Mouse (Mus musculus): ENCODE results near the gene Fam189a1. TPM values are rescaled to one million over a fixed set of nuclear protein-coding genes. Genes with fewer than 3 reads are reported as not detected.

Fam189a1 gene
- total and polyA plus RNA-seq, 3 experiments = 0.10 TPM; not detected in 2

- TF ChIP-seq BHLHE40 (IDR thresholded peaks at IDR 0.05; ENCODE audit: low read depth, low read length) = no peak
- TF ChIP-seq JUN (IDR thresholded peaks at IDR 0.05; ENCODE audit: insufficient read depth, low read depth, low read length) = no peak
- no peak for TF ChIP-seq MEF2A (IDR thresholded peaks at IDR 0.05; ENCODE audit: borderline replicate concordance, low read depth, low read length)
- no peak for TF ChIP-seq TBP (conservative IDR thresholded peaks at IDR 0.05; ENCODE audit: low read depth, low read length)
- no peak for TF ChIP-seq PAX5 (IDR thresholded peaks at IDR 0.05; ENCODE audit: low read length)
- no peak for TF ChIP-seq UBTF (IDR thresholded peaks at IDR 0.05; ENCODE audit: low read depth, low read length)
- no peak for TF ChIP-seq RCOR1 (conservative IDR thresholded peaks at IDR 0.05; ENCODE audit: low read depth, low read length)
- TF ChIP-seq IRF4 (IDR thresholded peaks at IDR 0.05; ENCODE audit: low read depth, low read length) = no peak
- TF ChIP-seq MAX (IDR thresholded peaks at IDR 0.05; ENCODE audit: low read length) = no peak
- no peak for TF ChIP-seq HCFC1 (IDR thresholded peaks at IDR 0.05; ENCODE audit: low read depth, low read length)
- no peak for TF ChIP-seq POLR2A (IDR thresholded peaks at IDR 0.05; ENCODE audit: low read depth, low read length)
- no peak for TF ChIP-seq SIN3A (IDR thresholded peaks at IDR 0.05; ENCODE audit: low read length)
- no peak for TF ChIP-seq RAD21 (IDR thresholded peaks at IDR 0.05; ENCODE audit: low read depth, low read length)
- TF ChIP-seq JUND (conservative IDR thresholded peaks at IDR 0.05; ENCODE audit: low read depth, low read length) = no peak
- TF ChIP-seq GABPA (IDR thresholded peaks at IDR 0.05; ENCODE audit: insufficient replicate concordance, low read depth, low read length) = no peak
- no peak for TF ChIP-seq USF1 (IDR thresholded peaks at IDR 0.05; ENCODE audit: low read depth, low read length)
- TF ChIP-seq NRF1 (IDR thresholded peaks at IDR 0.05; ENCODE audit: low read depth, low read length) = no peak
- TF ChIP-seq POLR2AphosphoS2 (IDR thresholded peaks at IDR 0.05; ENCODE audit: low read depth, low read length) = no peak
- Histone ChIP-seq H3K4me3 (replicated peaks in 1 of 3; ENCODE audit: low read depth in 2 of 3, low read length in 2 of 3, poor library complexity in 1 of 3) (no peak overlapping the region), H3K79me2 (replicated peaks; ENCODE audit: control insufficient read depth, extremely low read depth, insufficient read depth, poor library complexity, severe bottlenecking) (no peaks in the 10 kb centered on the region), H3K27me3 (replicated peaks) (peaks cover 19% of the 10 kb centered on the region), H3K4me1 (ENCODE audit: control insufficient read depth in 1 of 2, insufficient read depth in 2 of 2) (no peaks in the 10 kb centered on the region), H3K27ac (ENCODE audit: insufficient read depth, low read depth) (no peak overlapping the region), H3K9me3 (replicated peaks; ENCODE audit: low read length) (no peaks in the 10 kb centered on the region), H3K36me3 (replicated peaks in 1 of 2; ENCODE audit: control insufficient read depth in 1 of 2, insufficient read depth in 1 of 2, low read length in 1 of 2) (no peaks in the 10 kb centered on the region), H3K9ac (ENCODE audit: insufficient read depth, low read depth) (no peak overlapping the region), H3K4me2 (ENCODE audit: insufficient read depth, low read depth, poor library complexity, severe bottlenecking) (no peak overlapping the region)
- DNase-seq (ENCODE audit: extremely low read depth) = no peak
- dilution Hi-C loops (cut with MboI; ENCODE audit: extremely low pct_ligation_motif_present, extremely low pct_unique_long_range_greater_than_20kb, low sequenced_read_pairs) = no loop called here
- in situ Hi-C loops (cut with MboI; ENCODE audit: low pct_ligation_motif_present, low pct_unique_long_range_greater_than_20kb, low sequenced_read_pairs) = no loop called here
Measured at GRCm38 (mm10) chr7:64920735-64921134, 235.6 kb downstream of the Fam189a1 start.

- no peak for DNase-seq (ENCODE audit: extremely low read depth)
- Histone ChIP-seq H3K4me2 (ENCODE audit: insufficient read depth, low read depth, poor library complexity, severe bottlenecking) (no peak overlapping the region), H3K27ac (ENCODE audit: insufficient read depth, low read depth) (no peak overlapping the region), H3K79me2 (replicated peaks; ENCODE audit: control insufficient read depth, extremely low read depth, insufficient read depth, poor library complexity, severe bottlenecking) (no peaks in the 10 kb centered on the region), H3K9me3 (replicated peaks; ENCODE audit: low read length) (no peaks in the 10 kb centered on the region), H3K4me3 (replicated peaks in 1 of 3; ENCODE audit: low read depth in 2 of 3, low read length in 2 of 3, poor library complexity in 1 of 3) (no peak overlapping the region), H3K36me3 (replicated peaks in 1 of 2; ENCODE audit: control insufficient read depth in 1 of 2, insufficient read depth in 1 of 2, low read length in 1 of 2) (no peaks in the 10 kb centered on the region), H3K27me3 (replicated peaks) (peaks cover 7% of the 10 kb centered on the region), H3K4me1 (ENCODE audit: control insufficient read depth in 1 of 2, insufficient read depth in 2 of 2) (no peaks in the 10 kb centered on the region), H3K9ac (ENCODE audit: insufficient read depth, low read depth) (no peak overlapping the region)
- TF ChIP-seq UBTF (IDR thresholded peaks at IDR 0.05; ENCODE audit: low read depth, low read length) (no peak), MYC (IDR thresholded peaks at IDR 0.05; ENCODE audit: low read depth, low read length) (no peak), CHD1 (IDR thresholded peaks at IDR 0.05; ENCODE audit: low read depth, low read length) (no peak), BHLHE40 (IDR thresholded peaks at IDR 0.05; ENCODE audit: low read depth, low read length) (no peak), E2F4 (IDR thresholded peaks at IDR 0.05; ENCODE audit: insufficient replicate concordance, low read depth, low read length) (no peak), ZNF384 (IDR thresholded peaks at IDR 0.05; ENCODE audit: low read depth, low read length) (no peak), RCOR1 (conservative IDR thresholded peaks at IDR 0.05; ENCODE audit: low read depth, low read length) (no peak), TCF12 (IDR thresholded peaks at IDR 0.05; ENCODE audit: low read depth, low read length) (no peak), PAX5 (IDR thresholded peaks at IDR 0.05; ENCODE audit: low read length) (no peak), EP300 (IDR thresholded peaks at IDR 0.05; ENCODE audit: low read length) (no peak), RAD21 (IDR thresholded peaks at IDR 0.05; ENCODE audit: low read depth, low read length) (no peak), USF1 (IDR thresholded peaks at IDR 0.05; ENCODE audit: low read depth, low read length) (no peak), KAT2A (IDR thresholded peaks at IDR 0.05; ENCODE audit: insufficient replicate concordance, low read length) (no peak)
- in situ Hi-C loops (cut with MboI; ENCODE audit: low pct_ligation_motif_present, low pct_unique_long_range_greater_than_20kb, low sequenced_read_pairs) (no loop called here), dilution Hi-C loops (cut with MboI; ENCODE audit: extremely low pct_ligation_motif_present, extremely low pct_unique_long_range_greater_than_20kb, low sequenced_read_pairs) (no loop called here)
Measured at GRCm38 (mm10) chr7:64916654-64917053, 239.7 kb downstream of the Fam189a1 start.
